Mouse (Mus musculus) heart, embryonic 12.5 days (tissue): Measurements from ENCODE around the gene Gemin7. TPM values are rescaled to one million over a fixed set of nuclear protein-coding genes. Genes with fewer than 3 reads are reported as not detected.

Source experiments
- ATAC-seq: fragments of 200-750 bp; cut with Nextera tagmentation; 2 replicates; pipeline ENCODE4 v1.8.0; 2017; ENCODE audit warnings: moderate TSS enrichment, moderate library complexity; ENCODE audit not compliant: insufficient number of reproducible peaks, low FRiP score
- H3K27ac ChIP-seq: fragments of 300-500 bp; sonication (generic); 2 replicates; pipeline ENCODE4 v1.5.1; 2016; ENCODE audit warnings: mild to moderate bottlenecking, moderate library complexity; ENCODE audit not compliant: poor library complexity, severe bottlenecking
- H3K27me3 ChIP-seq: fragments of 300-500 bp; sonication (generic); replicated peaks from 2 replicates; pipeline ENCODE4 v1.6.1; 2016; ENCODE audit warnings: mild to moderate bottlenecking, moderate library complexity
- H3K36me3 ChIP-seq: fragments of 300-500 bp; sonication (generic); 2 replicates; pipeline ENCODE4 v1.6.1; 2016; ENCODE audit warnings: mild to moderate bottlenecking, moderate library complexity
- H3K4me1 ChIP-seq: fragments of 300-500 bp; sonication (generic); replicated peaks from 2 replicates; pipeline ENCODE4 v1.6.1; 2016; ENCODE audit warnings: mild to moderate bottlenecking
- H3K4me2 ChIP-seq: fragments of 300-500 bp; sonication (generic); 2 replicates; pipeline ENCODE4 v1.6.1; 2016; ENCODE audit warnings: mild to moderate bottlenecking, moderate library complexity
- H3K4me3 ChIP-seq: fragments of 300-500 bp; sonication (generic); 2 replicates; pipeline ENCODE4 v1.5.1; 2016; ENCODE audit warnings: mild to moderate bottlenecking
- H3K9ac ChIP-seq: fragments of 300-500 bp; sonication (generic); 2 replicates; pipeline ENCODE4 v1.6.1; 2016; ENCODE audit warnings: mild to moderate bottlenecking, moderate library complexity
- H3K9me3 ChIP-seq: fragments of 300-500 bp; sonication (generic); replicated peaks from 2 replicates; pipeline ENCODE4 v1.6.1; 2016; ENCODE audit warnings: mild to moderate bottlenecking, moderate library complexity
- WGBS: fragments of 180-500 bp; shearing (Covaris S2); methylation state at CpG from one replicate; pipeline ENCODE4 v1.1.7; 2016; 5-methylcytosine and 5-hydroxymethylcytosine counted together
- polyA plus RNA-seq: library from polyadenylated mRNA; unstranded; fragments of >200 nt; fragmentation: Nextera tagmentation; extraction: Ambion mirVana; gene quantifications from 2 replicates; pipeline ENCODE4 v1.2.1, GENCODE M21; 2016

The Gemin7 gene
- polyA plus RNA-seq, 1 experiment from 2014 or later, result 121 TPM

- peak overlapping the region; percentile 78 for H3K4me3 ChIP-seq
- H3K9ac ChIP-seq, result peak overlapping the region; percentile 95
- WGBS, result 1% methylated on average over 11 of the region's 11 CpGs
- peaks cover 56% of the 10 kb centered on the region for H3K4me1 ChIP-seq
- H3K4me2 ChIP-seq, result peak overlapping the region; percentile 94
- H3K36me3 ChIP-seq, result peaks cover 29% of the 10 kb centered on the region
- no peaks in the 10 kb centered on the region for H3K27me3 ChIP-seq
- peak overlapping the region; percentile 79; the same call in 1 of the 2 replicates for H3K27ac ChIP-seq
- peaks cover 6% of the 10 kb centered on the region; the same call in 1 of the 2 replicates for H3K9me3 ChIP-seq
- no peak for ATAC-seq
Measured at GRCm38 (mm10) chr7:19561431-19561764, 16.0 kb downstream of the Gemin7 start.

- H3K4me1 ChIP-seq, result peaks cover 56% of the 10 kb centered on the region
- no peaks in the 10 kb centered on the region for H3K27me3 ChIP-seq
- H3K9ac ChIP-seq, result peak overlapping the region; percentile 95
- peak overlapping the region; percentile 94 for H3K4me2 ChIP-seq
- H3K9me3 ChIP-seq, result peaks cover 6% of the 10 kb centered on the region; the same call in 1 of the 2 replicates
- H3K27ac ChIP-seq, result no peak overlapping the region
- peak overlapping the region; percentile 78 for H3K4me3 ChIP-seq
- ATAC-seq, result no peak
- 24% methylated on average over 11 of the region's 11 CpGs for WGBS
- peaks cover 30% of the 10 kb centered on the region for H3K36me3 ChIP-seq
Measured at GRCm38 (mm10) chr7:19560491-19561260, 16.7 kb downstream of the Gemin7 start.

DNA sequence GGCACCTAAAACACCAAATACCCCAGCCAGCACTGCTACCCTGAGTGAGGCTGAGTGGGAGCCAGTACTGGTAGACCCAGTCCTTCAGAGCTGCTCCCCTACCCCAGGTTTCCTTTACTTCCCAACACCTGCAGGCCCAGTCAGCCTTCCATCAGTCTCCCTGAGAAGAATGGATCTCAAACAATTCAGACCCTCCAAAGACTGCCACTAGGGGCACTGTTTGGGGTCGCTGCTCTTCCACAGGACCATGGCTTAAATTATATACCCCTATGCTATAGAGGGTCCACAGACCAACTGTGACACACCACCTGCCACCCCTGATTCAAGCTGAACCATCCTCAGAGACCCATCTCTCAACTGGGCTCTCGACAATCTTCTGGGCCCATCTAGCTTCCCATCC, 18.4 kb downstream of the Gemin7 start:
- Histone ChIP-seq H3K9me3 (no peaks in the 10 kb centered on the region), H3K9ac (peak overlapping the region; percentile 26; the same call in 1 of the 2 replicates), H3K27me3 (no peaks in the 10 kb centered on the region), H3K36me3 (peaks cover 17% of the 10 kb centered on the region), H3K4me3 (no peak overlapping the region), H3K27ac (no peak overlapping the region), H3K4me2 (no peak overlapping the region), H3K4me1 (peaks cover 64% of the 10 kb centered on the region)
- WGBS, result 30% methylated on average over 2 of the region's 2 CpGs
- no peak for ATAC-seq

GRCm38 (mm10) chr7:19557982-19558900, 19.2 kb downstream of the Gemin7 start:
- 90% methylated on average over 6 of the region's 6 CpGs for WGBS
- H3K27me3 ChIP-seq, result no peaks in the 10 kb centered on the region
- H3K9me3 ChIP-seq, result no peaks in the 10 kb centered on the region
- peaks cover 19% of the 10 kb centered on the region for H3K36me3 ChIP-seq
- no peak overlapping the region for H3K27ac ChIP-seq
- H3K4me2 ChIP-seq, result no peak overlapping the region
- peak overlapping the region; percentile 26; the same call in 1 of the 2 replicates for H3K9ac ChIP-seq
- peaks cover 65% of the 10 kb centered on the region for H3K4me1 ChIP-seq
- H3K4me3 ChIP-seq, result no peak overlapping the region
- ATAC-seq, result no peak

GRCm38 (mm10) chr7:19557086-19557485, 20.3 kb downstream of the Gemin7 start:
- ATAC-seq, result no peak
- Histone ChIP-seq H3K9me3 (no peaks in the 10 kb centered on the region), H3K27ac (peak overlapping the region; percentile 22; the same call in 1 of the 2 replicates), H3K4me1 (peaks cover 72% of the 10 kb centered on the region), H3K4me3 (no peak overlapping the region), H3K36me3 (peaks cover 27% of the 10 kb centered on the region), H3K27me3 (no peaks in the 10 kb centered on the region), H3K4me2 (no peak overlapping the region), H3K9ac (peak overlapping the region; percentile 44)
- WGBS, result 88% methylated on average over 2 of the region's 2 CpGs

DNA sequence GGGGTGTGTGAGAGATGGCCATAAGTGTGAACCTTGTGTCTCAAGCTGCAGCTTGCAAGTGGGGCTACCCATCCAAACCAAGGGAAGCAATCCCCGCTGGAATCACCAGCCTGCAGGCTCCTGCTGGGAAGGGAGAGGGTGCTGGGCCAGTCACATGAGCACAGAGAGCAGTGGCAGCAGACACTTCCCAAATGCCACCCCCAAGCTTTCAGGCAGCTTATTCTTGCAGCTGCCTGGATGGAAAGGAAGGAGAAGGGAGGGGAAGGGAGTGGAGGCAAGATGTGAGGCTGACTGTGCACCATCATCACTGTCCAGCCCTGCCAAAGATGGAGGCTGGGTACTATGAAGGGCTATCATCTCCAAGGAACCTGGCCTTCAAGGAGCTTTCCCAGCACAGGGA, 23.2 kb downstream of the Gemin7 start:
- H3K4me2 ChIP-seq, result no peak overlapping the region
- WGBS, result 83% methylated on average over 1 of the region's 1 CpGs
- H3K27ac ChIP-seq, result no peak overlapping the region
- H3K4me1 ChIP-seq, result peaks cover 56% of the 10 kb centered on the region
- peaks cover 27% of the 10 kb centered on the region for H3K36me3 ChIP-seq
- H3K27me3 ChIP-seq, result no peaks in the 10 kb centered on the region
- H3K9me3 ChIP-seq, result no peaks in the 10 kb centered on the region
- no peak overlapping the region for H3K4me3 ChIP-seq
- no peak for ATAC-seq
- no peak overlapping the region for H3K9ac ChIP-seq

GRCm38 (mm10) chr7:19552443-19552842, 25.0 kb downstream of the Gemin7 start:
- H3K4me3 ChIP-seq, result no peak overlapping the region
- H3K36me3 ChIP-seq, result peaks cover 22% of the 10 kb centered on the region
- H3K27me3 ChIP-seq, result no peaks in the 10 kb centered on the region
- H3K4me1 ChIP-seq, result peaks cover 49% of the 10 kb centered on the region
- H3K4me2 ChIP-seq, result no peak overlapping the region
- no peak overlapping the region for H3K27ac ChIP-seq
- H3K9ac ChIP-seq, result no peak overlapping the region
- no peak for ATAC-seq
- no peaks in the 10 kb centered on the region for H3K9me3 ChIP-seq
- 41% methylated on average over 2 of the region's 2 CpGs for WGBS

GRCm38 (mm10) chr7:19551634-19552033, 25.8 kb downstream of the Gemin7 start:
- Histone ChIP-seq H3K4me3 (no peak overlapping the region), H3K27ac (no peak overlapping the region), H3K36me3 (peaks cover 22% of the 10 kb centered on the region), H3K9ac (no peak overlapping the region), H3K4me2 (no peak overlapping the region), H3K9me3 (no peaks in the 10 kb centered on the region), H3K4me1 (peaks cover 46% of the 10 kb centered on the region), H3K27me3 (no peaks in the 10 kb centered on the region)
- no peak for ATAC-seq
- 88% methylated on average over 5 of the region's 5 CpGs for WGBS

DNA sequence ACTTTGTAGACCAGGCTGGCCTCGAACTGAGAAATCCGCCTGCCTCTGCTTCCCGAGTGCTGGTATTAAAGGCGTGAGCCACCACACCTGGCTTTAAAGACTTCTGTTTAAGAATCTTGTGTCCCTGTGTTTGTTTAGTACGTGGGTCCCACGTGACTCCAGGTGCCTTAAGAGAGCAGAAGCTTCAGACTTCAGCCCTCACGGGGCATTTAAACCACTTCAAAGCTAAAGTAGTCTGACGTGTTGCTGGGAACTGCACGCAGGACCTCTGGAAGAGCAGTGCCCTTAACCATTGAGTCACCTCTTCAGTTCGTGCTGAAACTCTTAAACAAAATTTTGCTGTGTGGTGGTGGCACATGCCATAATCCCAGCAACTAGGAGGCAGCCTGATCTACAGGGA, 28.0 kb downstream of the Gemin7 start:
- H3K4me3 ChIP-seq, result no peak overlapping the region
- no peak overlapping the region for H3K9ac ChIP-seq
- 85% methylated on average over 10 of the region's 10 CpGs for WGBS
- H3K9me3 ChIP-seq, result no peaks in the 10 kb centered on the region
- no peak overlapping the region for H3K27ac ChIP-seq
- ATAC-seq, result no peak
- H3K4me1 ChIP-seq, result peaks cover 56% of the 10 kb centered on the region
- H3K4me2 ChIP-seq, result no peak overlapping the region
- H3K27me3 ChIP-seq, result no peaks in the 10 kb centered on the region
- peaks cover 12% of the 10 kb centered on the region for H3K36me3 ChIP-seq

- peaks cover 49% of the 10 kb centered on the region for H3K4me1 ChIP-seq
- no peak for ATAC-seq
- no peak overlapping the region for H3K4me2 ChIP-seq
- H3K4me3 ChIP-seq, result no peak overlapping the region
- H3K36me3 ChIP-seq, result peaks cover 4% of the 10 kb centered on the region
- H3K9ac ChIP-seq, result no peak overlapping the region
- WGBS, result 85% methylated on average over 2 of the region's 2 CpGs
- no peak overlapping the region for H3K27ac ChIP-seq
- no peaks in the 10 kb centered on the region for H3K9me3 ChIP-seq
- no peaks in the 10 kb centered on the region for H3K27me3 ChIP-seq
Measured at GRCm38 (mm10) chr7:19547344-19547969, 29.9 kb downstream of the Gemin7 start.

DNA sequence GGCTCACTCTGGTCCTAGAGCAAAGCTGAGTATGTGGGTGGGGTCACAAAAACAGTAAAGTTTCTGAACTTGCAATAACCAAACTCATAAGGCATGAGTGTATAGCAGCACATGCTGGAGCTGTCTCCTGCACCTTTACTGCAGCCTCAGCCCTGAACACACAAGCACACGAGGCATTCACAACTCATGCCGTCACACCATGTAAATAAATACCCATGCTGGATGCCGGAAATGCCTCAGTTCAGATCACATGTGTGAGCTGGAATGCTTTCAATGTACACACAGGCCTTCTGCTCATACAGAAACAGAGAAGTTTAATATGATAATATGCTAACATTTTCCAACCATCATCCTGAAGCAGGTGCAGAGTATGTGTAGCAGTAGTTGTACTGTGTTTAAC, 31.4 kb downstream of the Gemin7 start:
- H3K9ac ChIP-seq, result no peak overlapping the region
- no peaks in the 10 kb centered on the region for H3K27me3 ChIP-seq
- H3K9me3 ChIP-seq, result no peaks in the 10 kb centered on the region
- peaks cover 59% of the 10 kb centered on the region for H3K4me1 ChIP-seq
- no peak overlapping the region for H3K4me3 ChIP-seq
- 62% methylated on average over 3 of the region's 3 CpGs for WGBS
- H3K36me3 ChIP-seq, result no peaks in the 10 kb centered on the region; the same call in 1 of the 2 replicates
- no peak overlapping the region for H3K4me2 ChIP-seq
- no peak overlapping the region for H3K27ac ChIP-seq
- no peak for ATAC-seq
